Mouse (Mus musculus) bone marrow macrophage, adult 2 months (primary cell): ENCODE results near the gene Slc26a8.

Experiments used
- CTCF ChIP-seq: IDR thresholded peaks from 2 replicates; pipeline ENCODE4 v1.5.1; 2012; ENCODE audit warnings: low read depth, mild to moderate bottlenecking, low read length, moderate library complexity
- POLR2A ChIP-seq: IDR thresholded peaks from 2 replicates; pipeline ENCODE4 v1.6.1; 2012; ENCODE audit warnings: mild to moderate bottlenecking, low read depth, low read length, borderline replicate concordance

DNA sequence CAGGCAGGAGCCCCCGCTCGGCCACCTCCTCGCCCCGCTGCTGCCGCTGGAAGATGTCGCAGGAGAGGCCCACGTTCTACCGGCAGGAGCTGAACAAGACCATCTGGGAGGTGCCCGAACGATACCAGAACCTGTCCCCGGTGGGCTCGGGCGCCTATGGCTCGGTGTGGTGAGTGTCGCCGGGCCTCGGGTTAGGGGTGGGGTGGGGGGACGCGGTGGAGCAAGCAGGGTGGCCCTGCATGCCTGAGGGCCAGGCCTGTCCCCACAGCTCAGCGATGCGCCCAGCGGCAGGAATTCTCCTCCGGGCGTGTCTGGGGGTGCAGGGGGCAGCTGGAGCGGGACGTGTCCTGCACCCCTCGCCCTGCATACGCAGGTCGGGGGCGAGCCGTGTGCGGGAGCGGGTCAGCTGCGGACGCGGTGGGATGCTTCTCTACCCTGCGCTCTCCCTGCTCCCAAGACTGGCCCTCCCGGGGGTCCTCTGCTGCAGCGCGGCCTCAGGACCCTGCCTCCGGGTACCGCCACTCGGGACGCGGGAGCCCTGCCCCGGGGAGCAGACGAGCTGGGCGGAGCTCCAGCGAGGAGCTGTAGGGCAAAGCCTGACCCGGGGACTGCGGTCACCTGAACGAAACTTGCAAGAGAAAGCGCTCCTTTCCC is 1.8 kb upstream of the Slc26a8 start:
- TF ChIP-seq POLR2A (no peak), CTCF (no peak)
